Mouse (Mus musculus): Measurements from ENCODE around the gene Bscl2.
"Not testable (repeated sequence)": the region's sequence is repeated elsewhere in the genome, so short reads cannot be mapped to it uniquely, and the experiment has no call there.

Gene Bscl2

DNA sequence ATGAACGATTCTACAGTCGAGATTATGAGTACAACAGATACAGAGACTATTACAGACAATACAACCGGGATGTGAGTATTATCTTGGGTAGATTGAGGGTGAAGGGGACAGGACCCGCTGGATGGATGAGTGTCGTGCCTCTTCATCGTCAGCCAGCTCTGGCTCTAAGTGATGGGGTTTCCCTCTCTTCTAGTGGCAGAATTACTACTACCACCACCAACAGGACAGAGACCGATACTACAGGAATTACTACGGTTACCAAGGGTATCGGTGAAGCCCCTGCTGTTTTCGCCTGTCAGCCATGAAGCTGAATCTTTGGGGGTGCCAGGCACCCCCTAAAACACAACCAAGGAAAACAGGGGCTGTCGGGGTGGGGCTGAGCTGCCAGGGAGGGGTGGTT is 6.0 kb upstream of the Bscl2 start:
- no peak for DNase-seq

DNA sequence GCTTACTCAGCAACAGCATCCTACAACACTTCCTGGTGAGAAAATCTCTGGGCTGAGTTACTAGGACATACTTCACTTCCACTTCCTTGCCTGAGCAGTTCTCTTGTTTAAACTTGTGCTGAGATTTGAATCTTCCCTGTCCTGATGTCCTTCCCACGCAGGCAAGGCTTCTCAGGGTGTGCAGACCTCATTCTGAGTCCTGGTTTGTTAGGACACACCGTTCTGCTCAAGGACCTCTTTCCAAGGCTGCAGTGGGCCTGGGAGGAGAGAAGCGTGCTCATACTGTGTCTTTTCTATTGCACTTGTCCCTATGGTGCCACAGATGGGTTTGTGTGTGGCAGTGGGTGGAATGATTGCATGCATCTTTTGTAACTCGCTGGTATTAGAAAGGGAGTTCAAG is 4.3 kb upstream of the Bscl2 start:
- no peak for DNase-seq

DNA sequence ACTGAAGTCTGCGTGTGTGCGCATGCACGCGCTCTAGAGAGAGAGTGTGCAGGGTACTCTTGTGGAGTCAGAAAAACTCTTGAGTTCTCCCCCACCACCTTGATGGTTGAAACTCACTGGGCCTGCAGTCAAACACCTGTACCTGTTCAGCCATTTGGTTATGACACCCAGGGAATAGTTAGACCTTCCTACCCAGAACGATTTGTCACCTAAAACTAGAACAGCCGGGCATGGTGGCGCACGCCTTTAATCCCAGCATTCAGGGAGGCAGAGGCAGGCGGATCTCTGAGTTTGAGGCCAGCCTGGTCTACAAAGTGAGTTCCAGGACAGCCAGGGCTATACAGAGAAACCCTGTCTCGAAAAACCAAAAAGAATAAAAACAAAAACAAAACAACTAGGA is 940 bp upstream of the Bscl2 start:
- not testable (repeated sequence) for DNase-seq

DNA sequence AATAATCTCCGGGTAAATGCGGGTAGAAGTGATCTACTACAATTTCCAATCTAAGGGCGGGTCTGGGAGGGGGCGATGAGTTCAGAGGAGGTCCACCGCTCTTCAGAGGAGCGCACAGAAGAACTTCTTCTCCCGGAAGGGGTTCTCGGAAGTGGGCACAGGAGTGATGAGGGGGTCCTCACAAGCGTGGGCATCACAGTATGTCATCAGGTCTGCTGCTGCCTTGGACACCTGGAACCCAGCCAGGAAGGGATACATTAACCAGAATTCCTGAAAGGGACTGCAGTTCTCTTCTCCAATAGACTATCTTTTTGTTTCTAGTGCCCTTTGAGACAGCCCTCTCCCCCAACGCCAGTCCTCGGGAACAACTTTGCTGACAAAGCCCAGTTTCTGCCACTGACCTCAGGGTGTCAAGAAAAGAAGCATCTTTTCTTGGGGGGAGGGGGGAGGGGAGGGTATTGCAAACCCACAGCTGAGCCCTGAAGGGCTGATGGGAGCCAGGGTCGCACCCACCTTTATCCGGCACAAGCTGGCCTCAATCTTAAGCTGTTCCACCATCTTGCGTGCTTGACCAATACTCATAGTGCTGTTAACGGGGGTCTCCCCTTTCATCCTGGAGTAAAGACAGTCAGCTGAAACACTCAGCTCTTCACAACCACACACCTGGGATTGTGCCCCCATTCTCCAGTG is 919 bp downstream of the Bscl2 start:
- DNase-seq = no peak

DNA sequence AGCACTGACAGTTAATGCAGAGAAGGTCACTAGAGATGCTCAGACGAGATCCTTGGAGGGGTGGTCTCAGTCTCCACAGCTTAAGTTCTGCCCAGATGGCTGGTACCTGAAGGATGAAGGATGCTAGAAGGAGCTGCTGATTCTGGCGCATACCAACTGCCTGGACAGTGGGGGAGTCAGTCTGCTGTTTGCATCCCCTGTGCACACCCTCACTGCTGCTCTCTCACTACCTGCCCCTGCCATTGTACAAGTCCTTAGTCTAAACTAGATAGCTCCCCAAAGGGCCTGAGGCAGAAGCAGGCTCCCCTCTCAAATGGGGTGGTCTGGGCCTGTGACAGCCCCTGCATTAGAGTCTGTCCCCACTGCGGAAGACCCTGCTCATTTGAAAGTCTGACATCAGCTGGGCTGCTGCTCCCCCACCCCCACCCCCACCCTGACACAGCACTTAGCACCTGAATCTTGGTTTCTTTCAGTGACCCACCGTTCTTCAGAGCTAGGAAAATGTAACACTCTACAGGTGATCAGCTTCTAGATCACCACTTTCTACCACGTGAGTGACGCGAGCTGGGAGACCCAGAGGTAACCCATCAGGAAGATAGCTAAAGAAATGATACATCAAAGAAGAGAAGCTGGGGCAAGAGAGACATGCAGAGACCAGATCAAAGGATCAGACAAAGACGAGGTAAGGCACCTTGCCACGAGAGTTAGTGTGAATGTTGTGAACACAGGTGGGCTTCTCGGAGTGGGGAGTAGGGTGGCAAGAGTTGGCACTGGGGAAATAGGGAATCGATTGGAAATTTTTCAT is 2.0 kb downstream of the Bscl2 start, which contains the start of gene Gng3:
TSS of gene Gng3 (minus strand) at position 92 of the 805 bp plus-strand sequence.
- DNase-seq = peak; percentile 85

DNA sequence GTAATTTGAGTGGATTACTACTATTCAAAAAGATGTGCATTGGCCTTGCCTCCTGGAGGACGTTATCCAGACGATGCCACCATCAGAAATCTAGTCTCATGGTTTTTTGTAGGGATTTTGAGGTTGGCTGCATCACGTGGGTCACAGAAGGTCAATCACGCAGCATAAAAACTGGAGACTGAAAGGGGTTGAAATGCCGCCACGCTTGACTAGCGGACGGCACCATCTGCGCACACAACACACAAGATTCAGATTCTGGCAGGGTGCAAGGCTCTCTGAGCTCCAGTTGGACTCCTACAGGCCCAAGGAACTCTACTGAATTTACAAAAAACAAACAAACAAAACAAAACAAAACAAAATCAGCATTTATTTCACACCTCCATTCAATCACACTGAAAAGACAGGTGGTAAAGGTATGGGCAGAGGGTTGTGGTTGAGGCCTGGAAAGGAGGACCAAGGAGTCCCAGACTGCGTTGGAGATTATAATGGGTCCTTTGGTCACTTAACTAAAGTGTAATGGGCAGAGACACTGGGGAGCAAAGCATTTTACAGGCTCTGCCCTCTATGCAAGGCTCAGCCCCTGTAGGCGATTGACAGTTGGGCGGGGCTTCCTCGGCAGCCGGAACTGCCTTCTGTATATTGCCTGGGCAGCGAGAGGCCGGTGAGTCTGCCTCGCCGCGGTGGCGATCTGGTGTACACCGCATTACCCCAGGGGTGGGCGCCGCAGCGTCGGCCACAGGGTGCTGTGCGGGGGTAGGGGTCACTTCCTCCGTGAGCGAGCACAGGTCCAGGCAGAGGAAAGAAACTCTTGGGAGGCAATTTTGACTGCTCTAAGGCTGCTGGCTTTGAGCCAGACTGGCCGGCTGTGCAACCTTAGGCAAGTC is 2.9 kb downstream of the Bscl2 start:
- DNase-seq = peak; percentile 75

DNA sequence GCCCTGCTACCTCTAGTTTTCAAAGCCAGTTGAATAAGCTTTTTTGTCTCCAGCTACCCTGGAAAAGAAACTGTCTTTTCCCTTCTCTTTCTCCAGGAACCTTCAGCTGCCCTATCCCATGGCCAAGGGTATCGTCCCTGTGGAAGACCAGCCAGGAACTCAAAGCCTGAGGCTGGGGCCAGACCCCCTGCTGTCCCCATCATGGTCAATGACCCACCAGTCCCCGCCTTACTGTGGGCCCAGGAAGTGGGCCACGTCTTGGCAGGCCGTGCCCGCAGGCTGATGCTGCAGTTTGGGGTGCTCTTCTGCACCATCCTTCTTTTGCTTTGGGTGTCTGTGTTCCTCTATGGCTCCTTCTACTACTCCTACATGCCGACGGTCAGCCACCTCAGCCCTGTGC is 3.7 kb downstream of the Bscl2 start:
- no peak for DNase-seq

DNA sequence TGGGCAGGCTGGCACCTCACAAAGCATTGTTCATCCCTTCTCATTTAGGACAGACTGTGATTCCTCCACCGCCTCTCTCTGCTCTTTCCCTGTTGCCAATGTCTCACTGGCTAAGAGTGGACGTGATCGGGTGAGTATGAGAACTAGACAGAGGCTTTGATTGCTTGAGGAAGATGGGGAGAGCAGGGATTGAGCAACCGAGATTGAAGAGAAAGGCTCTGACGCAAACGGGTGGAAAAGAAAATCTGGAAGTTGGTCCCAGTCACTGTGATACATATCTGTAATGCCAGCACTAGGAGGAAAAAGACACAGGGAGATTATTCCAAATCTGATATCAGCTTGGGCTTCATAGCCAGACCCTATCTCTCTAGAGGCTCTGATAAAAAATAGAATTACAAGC is 5.7 kb downstream of the Bscl2 start:
- DNase-seq = no peak

DNA sequence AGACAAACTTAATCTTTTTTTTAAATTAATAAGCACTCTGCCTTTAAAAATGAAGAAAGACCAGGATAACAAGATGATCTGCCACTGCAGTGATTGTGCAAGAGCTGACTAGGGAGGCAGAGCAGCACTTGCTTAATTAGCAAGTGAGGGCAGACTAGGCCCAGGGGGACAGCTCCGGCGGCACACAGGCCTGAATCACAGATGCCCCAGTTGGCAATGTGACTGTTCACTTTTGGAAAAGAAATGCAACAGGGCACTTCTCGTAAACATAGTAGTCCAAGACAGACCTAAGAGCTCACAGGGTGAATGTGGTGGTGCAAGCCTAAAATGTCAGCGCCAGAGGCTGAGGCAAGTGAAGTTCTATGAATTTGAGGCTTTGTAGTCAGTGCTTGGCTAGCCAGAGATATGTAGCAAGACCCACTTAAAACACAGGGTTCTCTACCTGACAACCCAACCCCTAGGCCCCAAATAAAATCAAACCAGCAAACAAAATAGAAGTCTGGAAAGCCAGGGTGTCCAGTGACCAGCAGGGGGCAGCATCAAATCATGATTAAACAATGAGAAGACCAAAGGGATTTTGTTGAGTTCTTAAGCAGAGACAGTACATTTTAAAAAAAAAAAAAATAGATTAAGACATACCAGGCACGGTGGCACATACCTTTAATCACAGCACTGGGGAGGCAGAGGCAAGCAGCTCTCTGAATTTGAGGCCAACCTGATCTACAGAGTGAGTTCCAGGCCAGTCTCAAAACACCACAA is 7.3 kb downstream of the Bscl2 start:
- peak; percentile 59 for DNase-seq

DNA sequence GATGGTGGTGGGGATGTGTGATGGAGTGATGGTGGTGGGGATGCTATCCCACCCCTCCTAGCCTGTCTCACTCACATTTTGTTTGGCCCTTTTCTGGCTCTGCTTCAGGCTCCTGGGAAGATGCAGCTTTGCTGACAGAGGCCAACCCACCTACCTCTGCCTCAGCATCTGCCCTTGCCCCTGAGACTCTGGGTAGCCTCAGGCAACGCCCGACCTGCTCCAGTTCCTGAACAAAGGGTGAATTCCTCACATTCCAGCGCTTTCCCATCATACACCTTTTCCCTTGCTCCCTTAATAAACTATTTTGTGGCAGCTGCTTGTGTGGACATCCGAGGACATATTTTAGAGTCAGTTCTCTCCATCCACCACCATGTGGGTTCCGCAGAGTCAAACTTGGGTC is 11.1 kb downstream of the Bscl2 start:
- DNase-seq = no peak

DNA sequence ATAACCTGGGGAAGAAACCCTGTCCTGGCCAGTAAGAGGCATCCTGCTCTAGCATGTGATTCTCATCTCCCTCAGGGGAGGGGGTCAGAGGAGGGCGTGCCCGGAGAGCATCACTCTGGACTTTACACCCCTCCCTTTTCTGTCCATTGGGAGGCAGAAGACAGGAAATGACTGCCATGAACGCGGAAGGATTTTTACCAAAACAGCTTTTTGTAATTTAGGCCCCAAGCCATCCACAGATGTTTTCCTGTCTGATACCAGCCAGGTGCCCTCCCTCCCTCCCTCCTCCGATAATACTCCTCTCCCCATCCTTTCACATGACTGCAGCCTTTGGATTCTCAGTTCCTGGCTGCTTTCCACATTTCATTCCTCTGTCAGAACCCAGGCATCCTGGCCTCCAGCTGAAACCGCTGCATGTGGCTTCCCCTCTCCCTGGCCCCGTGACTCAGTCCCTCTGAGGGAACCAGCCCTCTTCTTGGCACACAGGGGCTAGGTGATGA is 13.2 kb downstream of the Bscl2 start, which contains the start of gene Lrrn4cl:
TSS of gene Lrrn4cl (plus strand) at position 367 of the 500 bp plus-strand sequence.
- no peak for DNase-seq

DNA sequence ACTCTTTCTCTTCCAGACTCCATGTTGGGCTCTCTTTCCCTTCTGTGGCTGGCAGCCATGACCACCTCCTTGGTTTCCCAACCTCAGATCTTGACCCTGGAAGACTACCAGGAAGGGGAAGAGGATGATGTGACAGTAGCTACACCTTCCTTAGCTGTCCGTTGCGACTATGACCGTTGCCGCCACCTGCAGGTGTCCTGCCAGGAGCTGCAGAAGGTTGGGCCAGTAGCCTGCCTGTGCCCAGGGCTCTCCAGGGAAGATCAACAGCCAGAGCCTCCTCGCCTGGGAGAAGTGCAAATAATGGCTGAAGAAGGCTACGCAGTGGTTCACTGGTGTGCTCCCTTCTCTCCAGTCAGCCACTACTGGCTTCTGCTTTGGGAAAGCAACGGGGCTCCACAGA is 14.4 kb downstream of the Bscl2 start:
- DNase-seq = no peak

DNA sequence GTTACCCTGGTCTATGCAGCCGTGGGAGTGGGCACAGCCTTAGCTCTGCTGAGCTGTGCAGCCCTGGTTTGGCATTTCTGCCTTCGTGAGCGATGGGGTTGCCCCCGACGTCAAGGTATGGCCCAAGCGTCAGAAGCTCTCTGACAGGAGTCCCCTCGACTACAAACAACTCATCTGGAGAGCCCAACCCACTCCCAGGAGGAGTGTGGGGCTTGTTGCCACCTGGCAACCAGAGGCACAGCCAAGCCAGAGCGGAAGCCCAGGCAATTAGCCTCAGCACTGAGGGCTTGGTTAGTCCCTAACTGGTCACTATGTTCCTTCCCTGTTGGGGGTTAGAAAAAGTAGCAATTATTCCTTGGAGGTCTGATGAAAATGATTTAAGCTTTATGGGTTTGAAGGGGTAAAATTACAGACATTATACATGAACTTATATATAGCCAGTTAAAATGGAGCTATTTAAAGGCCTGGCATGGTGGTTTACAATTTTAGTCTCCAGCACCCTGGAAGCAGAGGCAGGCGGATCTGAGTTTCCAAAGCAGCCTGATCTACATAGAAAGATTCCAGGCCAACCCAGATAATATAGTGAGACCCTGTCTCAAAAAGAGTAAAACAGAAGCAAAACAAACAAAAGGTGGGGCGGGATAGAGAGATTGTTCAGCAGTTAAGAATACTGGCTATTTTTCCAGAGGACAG is 15.1 kb downstream of the Bscl2 start:
- DNase-seq = no peak

DNA sequence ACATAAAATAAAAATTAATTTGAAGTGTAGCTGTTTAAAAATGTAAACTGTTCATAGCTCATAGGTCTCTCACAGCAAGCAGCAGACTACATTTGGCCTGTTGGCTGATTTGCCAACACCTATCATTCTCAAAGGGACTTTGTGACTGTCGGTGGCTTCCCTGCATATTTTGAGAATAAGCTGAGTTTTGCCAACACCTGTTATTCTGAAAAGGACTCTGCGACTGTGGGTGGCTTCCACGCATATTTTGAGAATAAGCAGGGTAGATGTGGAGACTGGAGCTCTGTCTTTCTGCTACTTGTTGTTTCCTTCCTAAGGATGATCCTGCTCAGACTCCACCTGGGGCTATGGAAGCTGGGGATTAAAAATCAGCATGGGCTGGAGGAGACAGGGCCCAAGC is 15.8 kb downstream of the Bscl2 start:
- DNase-seq = no peak

DNA sequence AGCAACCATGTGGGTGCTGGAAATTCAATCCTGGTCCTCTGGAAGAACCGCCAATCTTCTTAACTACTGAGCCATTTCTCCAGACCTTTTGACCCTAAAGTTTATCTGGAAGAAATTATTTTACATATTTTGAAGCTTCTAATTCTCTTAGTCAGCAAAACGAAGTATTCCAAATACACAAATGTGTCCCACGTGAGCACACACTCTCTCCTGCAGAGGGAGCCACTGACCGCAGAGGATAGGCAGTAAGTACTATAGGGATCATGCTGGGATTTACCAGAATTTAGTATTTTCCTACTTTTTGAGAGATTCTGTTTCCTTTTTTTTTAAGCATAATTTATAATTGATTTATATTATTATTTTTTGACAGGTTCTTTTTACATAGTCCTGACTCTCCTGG is 20.4 kb downstream of the Bscl2 start:
- no peak for DNase-seq

DNA sequence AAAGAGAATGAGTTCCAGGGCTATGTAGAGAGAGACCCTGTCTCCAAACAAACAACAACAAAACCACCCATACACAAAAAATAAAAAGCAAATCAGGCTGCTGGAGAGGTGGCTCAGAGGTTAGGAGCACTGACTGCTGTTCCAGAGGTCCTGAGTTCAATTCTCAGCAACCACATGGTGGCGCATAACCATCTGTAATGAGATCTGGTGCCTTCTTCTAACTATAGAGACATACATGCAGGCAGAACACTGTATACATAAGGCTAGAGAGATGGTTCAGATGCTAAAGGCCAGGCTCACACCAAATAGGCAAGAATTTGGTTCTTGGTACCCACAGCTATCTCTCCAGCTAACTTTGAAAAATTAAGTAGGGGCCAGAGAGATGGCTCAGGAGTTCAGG is 21.8 kb downstream of the Bscl2 start:
- no peak for DNase-seq

DNA sequence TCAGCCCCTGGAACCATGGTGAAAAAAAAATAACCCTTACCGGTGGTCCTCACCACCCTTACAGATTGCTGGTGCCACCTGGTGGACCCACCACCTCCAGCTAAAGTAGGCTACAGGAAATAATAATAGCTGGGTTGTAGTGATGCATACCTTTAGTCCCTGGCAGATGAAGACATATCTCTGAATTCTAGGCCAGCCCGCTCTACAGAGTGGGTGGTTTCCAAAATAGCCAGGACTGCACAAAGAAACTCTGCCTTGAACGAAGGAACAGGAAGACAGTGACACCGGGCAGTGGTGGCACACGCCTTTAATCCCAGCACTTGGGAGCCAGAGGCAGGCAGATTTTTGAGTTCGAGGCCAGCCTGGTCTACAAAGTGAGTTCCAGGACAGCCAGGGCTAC is 27.0 kb downstream of the Bscl2 start:
- DNase-seq = no peak

DNA sequence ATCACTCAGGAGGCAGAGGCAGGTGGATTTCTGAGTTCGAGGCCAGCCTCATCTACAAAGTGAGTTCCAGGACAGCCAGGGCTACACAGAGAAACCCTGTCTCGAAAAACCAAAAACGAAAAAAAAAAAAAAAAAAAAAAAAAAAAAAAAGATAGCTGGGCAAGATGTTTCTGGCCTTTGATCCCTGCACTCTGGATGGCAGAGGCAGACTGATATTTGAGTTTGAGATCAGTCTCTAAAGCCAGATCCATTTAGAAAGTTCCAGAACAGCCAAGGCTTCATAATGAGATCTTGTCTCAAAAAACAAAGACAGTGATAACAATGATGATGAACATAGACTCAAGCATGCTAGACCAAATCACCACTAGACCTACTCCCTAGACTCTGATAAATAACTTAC is 33.1 kb downstream of the Bscl2 start:
- DNase-seq = not testable (repeated sequence)

DNA sequence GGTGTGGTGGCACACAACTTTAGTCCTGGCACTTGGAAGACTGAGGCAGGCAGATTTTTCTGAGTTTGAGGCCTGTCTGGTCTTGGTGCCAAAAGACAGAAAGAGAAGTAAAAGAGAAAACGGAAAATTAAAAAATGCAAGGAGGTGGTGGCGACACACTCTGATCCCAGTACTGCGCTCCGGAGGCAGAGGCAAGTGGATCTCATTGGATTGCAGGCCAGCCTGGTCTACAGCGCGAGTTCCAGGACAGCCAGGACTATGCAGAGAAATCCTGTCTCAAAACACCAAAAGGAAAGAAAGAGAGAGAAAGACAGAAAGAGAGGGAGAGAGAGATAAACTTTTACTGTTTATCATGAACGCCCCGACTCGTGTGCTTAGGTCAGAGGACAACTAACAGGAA is 33.6 kb downstream of the Bscl2 start:
- DNase-seq = no peak

DNA sequence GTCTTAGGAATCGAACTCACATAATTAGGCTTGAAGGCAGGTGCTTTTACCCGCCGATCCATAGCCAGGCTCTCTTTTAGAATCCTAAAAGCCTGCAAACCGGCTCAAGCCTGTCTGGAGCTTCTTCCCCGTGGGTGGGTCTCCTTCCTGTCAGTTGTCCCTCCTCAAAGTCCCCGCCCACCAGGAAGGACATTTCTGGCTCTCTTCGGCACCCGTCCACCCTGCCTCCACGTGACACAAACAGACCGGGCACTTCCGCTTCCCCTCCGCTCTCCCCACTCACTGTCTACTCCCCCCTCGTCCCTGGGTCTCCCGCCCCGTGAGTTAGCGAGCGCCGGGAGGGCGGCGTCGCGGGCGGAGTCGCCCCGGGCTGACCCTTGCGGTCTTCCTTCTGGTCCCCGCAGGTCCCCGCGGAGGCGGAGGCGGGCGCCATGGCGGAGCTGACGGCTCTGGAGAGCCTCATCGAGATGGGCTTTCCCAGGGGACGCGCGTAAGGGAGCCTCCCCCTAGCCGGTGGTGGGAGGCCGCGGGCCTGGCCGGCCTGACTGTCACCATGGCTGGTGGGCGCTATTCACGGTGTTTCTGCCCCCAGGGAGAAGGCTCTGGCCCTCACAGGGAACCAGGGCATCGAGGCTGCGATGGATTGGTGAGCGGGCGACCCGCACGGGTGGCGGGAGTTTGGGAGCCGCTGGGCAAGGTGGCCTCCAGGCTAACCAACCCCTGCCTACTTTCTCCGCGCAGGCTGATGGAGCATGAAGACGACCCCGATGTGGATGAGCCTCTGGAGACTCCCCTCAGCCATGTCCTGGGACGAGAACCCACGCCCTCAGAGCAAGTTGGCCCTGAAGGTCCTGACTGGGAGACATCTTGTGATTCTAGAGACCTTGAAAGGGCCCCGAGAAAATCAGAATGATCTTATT is 34.3 kb downstream of the Bscl2 start, which contains the start of gene Ubxn1:
TSS of gene Ubxn1 (plus strand) at position 230 of the 920 bp plus-strand sequence.
- DNase-seq = peak; percentile 98

Data from layer of hippocampus, adult 9-11 months (tissue).